Mouse (Mus musculus) cerebellum, adult 11 months (tissue): ENCODE data around the gene Fam47e.
"Not testable (repeated sequence)": the region's sequence is repeated elsewhere in the genome, so short reads cannot be mapped to it uniquely, and the experiment has no call there.

Experiments used
- DNase-seq: peaks from one replicate; pipeline ENCODE4 v3.0.0; 2022

Fam47e gene

DNA sequence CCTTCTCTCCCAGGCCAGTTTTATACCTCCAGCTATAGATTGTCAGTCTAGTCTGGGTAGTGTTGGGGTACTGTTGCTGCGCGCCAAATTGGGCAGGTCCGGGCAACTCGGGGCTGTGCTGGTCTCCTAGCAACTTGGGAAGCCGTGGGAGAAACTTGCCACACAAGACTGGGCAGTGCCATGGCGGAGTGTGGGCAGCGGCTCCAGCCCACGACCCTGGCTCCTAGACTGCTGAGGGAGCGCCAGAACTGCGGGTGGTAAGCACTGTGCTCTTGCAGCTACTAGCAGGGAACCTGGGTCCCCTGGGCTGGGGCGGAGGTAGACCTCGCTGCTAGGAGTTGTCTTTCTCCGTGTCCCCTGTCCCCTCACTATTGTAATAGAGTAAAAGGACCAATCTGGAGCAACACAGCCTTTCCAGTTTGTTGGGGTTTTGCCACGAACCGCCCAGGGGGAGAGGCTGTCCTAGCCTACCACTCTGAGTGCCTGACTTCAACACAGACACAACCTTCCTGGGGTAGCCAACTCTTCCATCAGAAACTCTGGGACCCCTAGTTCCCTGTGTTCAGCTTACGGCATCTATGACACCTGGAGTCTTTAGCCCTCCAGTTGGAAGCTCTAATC lies at the start of gene Fam47e:
Gene Fam47e (plus strand): TSS at position 179 of the 621 bp plus-strand sequence.
- DNase-seq = no peak

DNA sequence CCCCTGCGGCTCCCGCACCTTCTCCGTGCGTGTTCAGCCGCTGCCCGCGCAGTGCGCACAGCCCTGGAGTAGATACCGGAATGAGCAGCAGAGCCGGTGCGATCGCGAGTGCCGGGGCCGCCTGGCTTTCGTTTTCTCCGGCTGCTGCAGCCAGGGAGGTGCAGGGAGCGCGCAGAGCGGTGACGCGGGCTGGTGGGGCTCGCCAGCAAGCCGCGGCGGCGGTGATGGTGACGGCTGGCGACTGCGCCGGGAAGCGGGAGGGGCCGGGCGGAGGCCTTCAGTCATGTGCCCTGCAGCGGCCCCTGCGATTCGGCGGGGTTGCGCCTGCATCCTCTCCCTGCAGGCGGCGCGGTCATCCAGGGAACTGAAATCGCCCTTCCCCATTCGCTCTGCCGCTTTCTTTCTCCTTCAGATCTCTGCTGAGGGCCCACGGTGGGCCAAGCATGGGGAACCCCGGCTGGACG lies 49.4 kb upstream of the Fam47e start:
- peak; percentile 97 for DNase-seq

DNA sequence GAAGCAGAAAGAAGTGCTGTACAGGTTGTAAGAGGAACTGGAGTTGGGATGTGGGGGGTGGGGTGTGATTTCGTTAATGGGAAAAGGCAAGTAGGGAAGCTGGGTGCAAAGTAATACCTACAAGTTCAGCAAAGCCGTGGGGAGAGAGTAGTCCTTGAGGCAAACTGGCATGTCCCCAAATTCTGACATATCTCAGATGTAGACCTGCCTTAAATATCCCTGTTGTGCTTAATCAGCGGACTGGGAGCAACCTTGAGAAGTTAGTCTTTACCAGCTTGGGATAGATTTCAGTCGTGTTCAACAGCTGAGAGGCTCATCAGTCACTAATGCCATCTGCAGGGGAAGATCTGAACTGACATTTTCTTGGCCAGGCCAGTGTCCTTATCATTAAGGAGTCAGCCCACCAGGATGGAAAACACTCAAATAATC lies 48.6 kb upstream of the Fam47e start:
- no peak for DNase-seq

DNA sequence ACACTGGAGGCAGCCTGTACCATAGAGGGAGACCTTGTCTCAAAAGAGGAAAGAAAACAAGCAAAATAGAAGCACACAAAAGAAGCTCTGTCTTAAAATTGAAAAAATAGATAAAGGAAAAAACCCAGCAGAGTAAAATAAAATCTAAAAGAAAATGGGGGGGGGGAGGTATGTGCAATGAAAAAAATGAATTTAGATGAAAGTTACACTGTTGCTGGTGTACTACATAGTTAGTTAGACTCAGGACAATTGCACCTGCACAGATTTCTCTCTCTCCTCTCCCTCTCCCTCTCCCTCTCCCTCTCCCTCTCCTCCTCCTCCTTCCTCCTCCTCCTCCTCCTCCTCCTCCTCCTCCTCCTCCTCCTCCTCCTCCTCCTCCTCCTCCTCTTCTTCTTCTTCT lies 48.1 kb upstream of the Fam47e start, which contains the start of gene Scarb2:
Gene Scarb2 (minus strand): TSS at position 101 of the 400 bp plus-strand sequence.
- DNase-seq = no peak

DNA sequence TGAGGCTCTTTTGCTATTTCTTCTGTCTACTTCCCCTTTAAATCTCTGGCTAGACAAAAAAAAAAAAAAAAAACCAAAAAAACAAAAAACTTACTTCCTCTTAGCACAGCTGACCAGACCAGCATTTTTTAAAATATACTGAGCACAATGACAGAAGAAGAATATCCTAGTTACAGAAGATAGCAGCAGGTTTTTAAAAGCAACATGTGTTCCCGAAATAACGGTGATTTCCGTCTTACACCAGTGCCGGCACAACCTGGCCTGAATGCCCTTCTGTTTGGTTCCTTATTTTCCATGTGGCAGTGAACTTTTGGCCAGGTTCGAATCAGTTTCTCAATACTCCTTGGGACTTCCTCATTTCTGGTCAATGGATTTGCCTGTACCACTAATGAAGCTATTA lies 46.0 kb upstream of the Fam47e start:
- no peak for DNase-seq

DNA sequence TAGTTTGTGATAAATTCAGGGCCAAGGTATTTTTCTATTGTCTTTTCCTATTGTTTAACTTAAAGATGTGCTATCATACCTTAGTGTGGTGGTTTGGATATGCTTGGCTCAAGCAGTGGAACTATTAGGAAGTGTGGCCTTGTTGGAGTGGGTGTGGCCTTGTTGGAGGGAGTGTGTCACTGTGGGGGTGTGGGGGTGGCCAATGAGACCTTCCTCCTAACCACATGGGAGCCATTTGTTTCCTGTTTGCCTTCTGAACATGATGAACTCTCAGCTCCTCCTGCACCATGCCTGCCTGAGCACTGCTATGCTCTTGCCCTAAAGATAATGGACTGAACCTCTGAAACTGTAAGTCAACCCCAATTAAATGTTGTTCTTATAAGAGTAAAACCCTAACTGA lies 43.6 kb upstream of the Fam47e start:
- DNase-seq = no peak

DNA sequence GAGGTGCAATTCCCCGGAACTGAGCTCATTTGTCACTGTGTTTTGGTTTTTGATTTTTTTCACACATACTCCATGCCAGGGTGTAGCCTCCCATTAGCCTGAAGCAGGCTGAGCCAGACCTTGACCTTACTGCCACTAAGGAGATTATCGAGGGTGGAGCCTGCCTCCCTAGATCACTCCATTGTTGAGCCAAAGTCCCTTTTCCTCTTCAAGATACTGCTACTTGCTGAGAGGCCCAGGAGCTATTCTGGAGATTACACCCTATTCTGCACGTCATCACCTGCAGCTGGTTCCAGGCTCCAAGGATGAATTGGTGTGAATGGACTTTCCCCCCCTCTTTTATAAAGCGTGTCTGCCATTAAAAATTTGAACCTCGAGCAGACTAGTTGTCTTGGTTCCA lies 42.8 kb upstream of the Fam47e start:
- no peak for DNase-seq

DNA sequence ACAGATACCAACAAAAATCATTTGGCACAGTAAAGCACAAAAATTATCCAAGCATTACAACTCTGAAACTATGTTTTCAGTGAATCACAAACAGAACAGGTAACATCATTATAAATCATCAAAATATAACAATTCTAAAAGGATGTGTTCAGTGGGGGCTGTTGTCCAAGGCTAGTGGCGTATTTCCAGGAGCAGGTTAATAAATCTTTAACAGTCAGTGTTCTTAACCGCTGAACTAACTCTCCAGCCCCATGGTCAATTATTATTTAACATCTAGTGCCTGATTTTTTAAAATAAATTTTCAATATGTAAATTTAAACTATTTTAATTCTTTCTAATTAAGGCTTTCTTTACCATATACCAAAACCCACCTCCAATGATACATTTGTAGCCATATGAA lies 33.7 kb upstream of the Fam47e start:
- not testable (repeated sequence) for DNase-seq

DNA sequence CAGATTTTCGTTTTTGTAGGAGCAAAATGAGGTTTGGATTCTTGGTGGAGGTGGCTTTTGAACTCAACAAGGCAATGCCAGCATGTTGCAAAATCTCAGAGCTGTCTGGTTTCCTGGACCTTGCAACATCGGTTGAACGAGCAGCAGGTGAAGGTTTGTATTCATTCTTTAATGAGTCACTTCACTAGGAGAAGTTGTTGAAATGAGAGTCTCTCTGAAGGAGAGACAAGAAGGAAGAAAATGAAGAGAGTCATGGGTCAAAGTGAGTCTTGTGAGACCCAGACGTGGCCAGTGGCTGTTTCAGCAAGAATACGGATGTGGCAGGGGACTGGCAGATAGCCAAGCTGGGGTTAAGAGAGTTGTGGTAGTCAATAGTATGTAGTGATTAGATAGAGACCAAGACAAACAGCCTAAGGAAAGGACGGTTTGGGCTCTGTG lies 30.0 kb upstream of the Fam47e start:
- DNase-seq = no peak

DNA sequence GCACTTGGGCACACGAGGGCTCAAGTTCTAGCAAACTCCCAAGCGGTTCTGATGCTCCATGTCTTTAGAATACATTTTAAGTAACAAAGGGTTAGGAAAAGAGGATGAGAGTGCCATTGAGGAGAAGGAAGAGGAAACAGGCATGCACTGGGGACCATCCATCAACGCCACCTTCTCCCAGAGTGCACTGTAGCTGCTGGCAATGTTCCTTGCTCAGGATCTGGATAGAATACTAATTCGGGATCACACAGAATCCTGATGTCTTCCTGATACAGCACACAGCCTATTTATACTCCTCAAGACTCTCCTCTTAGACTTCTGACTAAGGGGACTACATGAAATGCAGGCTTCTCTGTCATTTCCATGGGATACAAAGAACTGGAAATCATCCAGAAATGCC lies 15.2 kb upstream of the Fam47e start:
- DNase-seq = no peak

DNA sequence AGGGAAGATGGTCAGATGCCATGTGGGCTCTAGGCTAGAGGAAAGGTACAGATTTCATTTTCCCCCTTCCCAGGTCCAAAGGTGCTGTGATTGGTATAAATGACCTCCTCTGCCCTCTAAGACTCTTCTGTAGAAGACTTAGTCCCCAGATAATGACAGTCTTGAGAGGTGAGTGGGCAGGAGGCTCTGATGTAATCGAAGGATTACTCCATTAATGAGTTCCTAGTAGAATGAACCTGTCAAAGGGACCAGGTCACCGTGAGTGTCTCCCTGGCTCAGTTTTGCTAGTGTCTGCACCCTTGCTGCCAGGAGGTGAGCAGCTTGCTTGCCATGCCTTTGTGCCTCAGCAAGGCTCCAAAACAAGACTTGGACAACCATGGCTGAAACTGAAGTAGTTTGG lies 2.3 kb upstream of the Fam47e start:
- DNase-seq = no peak

DNA sequence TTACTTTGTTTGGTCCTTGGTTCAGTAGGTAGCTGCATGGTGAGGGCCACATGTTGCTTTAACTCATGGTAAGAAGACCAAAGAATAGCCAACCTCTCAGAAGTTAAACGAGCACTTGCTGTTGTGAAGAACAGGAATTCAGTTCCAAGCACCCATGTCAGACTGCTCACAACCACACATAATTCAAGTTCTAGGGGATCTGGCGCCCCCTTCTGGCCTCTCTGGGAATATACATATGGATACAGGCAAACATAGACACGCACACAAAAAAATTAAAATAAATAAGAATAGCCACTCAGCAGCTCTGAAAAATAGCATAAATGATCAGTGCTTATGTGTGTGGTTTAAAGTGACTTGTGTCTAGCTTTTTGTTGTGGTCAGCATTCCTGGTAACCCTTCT lies 930 bp upstream of the Fam47e start:
- no peak for DNase-seq

DNA sequence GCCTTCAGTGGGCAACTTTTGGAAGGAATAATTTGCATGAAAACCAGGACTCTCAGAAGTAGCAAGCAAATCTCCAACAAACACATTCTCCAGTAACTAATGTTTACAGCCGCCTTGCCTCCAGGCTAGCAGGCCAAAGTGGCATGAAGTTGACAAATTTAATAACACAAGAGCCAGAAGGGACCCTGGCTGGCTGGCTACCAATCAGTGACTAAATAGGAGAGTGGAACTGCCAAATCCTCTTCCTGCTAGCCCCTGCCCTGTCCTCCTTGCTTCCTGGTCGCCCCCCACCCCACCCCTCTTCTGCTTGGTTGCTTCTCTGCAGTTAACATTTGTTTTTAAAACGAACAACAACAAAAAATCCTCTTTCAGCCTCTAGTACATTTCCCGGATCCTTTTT lies 426 bp upstream of the Fam47e start:
- DNase-seq = no peak

DNA sequence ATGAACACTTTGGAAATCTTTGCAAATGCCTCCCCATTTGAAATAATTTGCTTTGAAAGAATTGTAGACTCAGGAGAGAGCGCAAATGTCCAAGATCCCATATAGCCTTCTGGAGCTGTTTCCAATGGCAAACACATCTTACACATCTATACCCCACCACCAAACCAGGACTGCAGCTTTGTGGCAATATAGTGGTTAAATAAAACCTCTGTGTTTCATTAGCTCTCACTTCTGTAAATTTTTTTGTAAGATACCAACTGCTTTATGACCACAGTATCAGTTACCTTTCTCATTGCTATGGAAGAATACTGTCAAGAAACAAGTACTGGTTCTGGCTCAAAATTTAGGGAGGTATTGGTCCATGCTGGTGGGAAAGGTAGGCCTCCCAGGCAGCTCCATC lies 1.0 kb downstream of the Fam47e start:
- DNase-seq = no peak

DNA sequence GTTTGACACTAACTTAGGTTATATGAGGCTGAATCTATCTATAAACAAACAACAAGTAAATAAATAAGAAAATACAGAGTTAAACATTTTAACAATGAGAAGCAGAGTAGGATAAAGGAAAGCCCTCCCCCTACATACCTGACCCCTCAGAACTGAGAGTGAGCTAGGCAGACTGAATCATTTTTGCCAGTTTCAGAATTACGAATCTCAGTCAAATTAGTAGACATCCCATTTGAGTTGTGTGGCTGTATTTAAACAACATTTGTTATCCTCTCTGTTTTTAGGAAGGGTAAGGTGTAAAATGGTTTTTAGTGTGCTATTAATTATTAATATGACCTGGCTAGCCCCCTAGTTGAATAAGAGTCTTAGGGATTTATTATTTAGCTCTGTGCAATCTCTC lies 2.6 kb downstream of the Fam47e start:
- no peak for DNase-seq

DNA sequence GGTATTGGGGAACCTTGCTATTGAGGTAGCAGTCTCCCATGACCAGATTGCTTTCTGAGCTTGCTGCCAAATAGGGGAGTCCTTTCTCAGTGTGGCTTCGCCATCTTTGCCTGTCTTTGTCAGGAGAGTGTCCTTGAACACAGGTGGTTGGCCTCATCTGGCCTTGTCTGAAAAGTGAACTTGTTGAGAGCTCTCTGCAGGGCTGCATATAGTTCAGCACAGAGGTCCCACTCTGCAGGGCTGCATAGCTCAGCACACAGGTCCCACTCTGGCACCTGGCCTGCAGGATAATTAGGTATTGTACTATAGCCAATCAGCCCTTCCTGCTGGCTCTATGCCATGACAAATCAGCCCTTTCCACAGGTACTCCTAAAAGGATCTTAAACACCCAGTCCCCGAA lies 5.3 kb downstream of the Fam47e start:
- no peak for DNase-seq

DNA sequence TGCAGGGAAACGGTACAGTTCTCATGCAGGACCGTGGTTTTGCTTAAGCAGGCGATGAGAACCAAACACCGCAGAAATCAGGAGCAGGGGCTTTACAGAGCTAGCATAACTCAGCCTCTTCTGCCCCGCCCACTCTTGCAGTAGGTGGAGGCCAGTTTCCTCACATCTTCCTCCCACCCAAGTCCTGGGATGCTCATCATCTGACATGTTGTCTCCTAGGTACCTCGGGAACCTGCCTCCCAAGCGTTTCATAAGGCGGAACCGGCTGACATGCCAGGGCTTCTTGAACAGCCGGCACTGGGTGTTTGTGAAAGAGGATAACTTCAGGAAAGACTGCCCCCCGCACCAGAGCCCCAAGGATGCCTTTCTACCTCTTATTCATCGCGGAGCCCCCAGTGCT lies 7.1 kb downstream of the Fam47e start:
- no peak for DNase-seq

DNA sequence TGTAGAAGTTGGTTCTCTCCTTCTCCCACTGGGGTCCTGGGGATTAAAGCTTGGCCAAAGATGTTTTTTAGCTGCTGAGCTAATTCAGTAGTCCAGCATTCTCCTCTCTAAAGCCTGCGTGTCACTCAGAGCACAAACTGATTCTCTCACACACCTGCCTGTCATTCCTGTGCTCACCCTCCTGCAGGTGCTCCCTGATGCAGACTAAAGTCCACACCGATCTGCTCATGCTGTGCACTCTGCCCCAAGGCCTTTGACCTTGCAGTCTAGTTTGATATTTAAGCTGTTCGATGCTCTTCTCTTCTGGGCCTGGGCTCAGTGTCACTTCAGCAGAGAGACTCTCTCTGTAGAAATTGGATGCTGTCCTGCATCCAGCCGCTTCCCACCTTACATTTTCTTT lies 16.4 kb downstream of the Fam47e start:
- no peak for DNase-seq

DNA sequence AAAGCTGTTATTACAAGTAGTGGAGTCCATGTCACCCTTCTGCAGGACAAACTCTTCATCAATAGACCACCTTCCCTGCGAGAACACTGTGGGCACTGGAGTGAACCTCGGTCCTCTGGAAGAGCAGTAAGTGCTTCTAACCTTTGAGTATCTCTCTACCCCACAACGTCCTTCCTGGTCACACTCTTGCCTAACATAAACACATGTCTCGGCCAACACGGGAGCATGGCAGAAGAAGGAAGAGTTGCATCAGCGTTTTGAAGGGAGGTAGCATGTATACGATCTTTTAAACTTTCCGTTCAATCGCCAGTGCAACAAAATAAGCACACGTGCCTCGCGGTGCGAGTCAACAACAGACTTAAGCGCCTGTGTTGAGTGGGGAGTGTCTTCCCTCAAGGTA lies 24.7 kb downstream of the Fam47e start:
- no peak for DNase-seq

DNA sequence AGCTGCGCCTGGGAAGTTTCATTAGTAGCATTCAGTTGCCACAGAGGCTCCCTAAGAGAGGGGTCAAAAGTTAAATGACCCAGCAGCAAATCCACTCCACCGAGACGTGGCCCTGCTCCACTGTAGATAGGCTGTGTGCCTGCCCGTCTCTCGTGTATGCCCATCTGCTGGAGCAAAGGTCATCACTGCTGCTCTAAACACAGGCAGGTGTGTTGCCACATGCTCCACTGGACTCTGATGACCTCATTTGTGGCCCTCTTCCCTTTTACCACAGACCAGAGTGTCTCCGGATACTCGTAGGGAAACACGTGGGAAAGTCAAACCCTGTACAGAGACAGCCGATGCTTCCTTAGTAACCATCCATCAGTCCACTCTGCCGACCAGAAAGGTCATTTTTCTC lies 31.1 kb downstream of the Fam47e start:
- no peak for DNase-seq

DNA sequence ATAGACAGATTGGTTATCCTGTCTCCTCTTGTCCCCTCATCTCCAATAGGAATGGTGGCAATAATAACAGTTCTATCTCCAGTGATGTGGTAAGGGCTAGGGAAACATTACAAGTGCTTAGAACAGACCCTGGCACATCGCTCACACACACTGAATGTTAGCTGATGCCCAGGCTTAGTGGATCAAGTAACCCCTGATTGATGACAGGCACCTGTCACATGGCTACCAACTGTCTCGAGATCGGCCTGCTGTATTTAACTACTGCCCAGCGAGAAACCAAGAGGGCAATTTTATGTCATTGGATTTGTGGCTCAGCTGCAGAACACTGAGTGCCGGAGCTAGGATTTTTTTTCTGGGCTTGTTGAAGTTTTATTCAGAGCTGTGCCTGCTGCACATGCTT lies 40.2 kb downstream of the Fam47e start:
- DNase-seq = no peak

DNA sequence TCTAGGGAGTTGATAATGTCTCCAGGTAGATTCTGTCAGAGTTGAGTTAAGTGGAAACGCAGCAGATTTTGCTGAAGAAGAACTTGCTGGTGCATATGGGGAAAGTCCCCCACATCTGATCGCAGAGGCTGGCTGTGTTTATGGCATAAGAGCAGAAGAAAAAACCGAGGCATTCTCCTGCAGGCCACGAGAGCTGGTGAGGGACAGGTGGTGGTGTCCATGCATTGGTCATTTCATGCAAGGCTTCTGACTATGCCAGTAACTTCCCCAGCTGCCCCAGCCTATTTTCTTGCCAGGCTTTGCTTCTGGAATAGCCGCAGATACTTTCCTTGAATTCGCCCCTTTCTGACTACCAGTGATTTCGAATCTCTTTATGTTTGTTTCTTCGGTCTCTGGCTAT lies 42.0 kb downstream of the Fam47e start:
- DNase-seq = no peak

DNA sequence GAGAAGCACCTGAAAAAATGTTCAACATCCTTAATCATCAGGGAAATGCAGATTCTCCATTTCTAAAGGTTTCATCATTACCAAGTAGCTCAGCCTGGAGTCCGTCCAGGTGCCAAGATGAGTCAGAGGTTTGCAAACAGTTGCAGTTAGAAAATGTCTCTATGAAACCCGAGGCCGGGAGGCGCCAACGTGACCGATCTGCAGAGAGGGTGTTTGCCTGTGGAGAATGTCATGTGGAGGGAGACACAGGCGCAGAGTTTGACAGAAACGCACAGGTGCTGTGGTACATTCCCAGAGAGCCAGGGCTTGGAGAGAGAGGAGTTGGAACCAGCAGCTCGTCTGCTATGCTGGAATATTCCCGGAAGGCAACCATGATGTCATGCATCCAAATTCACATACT lies 44.2 kb downstream of the Fam47e start:
- no peak for DNase-seq

DNA sequence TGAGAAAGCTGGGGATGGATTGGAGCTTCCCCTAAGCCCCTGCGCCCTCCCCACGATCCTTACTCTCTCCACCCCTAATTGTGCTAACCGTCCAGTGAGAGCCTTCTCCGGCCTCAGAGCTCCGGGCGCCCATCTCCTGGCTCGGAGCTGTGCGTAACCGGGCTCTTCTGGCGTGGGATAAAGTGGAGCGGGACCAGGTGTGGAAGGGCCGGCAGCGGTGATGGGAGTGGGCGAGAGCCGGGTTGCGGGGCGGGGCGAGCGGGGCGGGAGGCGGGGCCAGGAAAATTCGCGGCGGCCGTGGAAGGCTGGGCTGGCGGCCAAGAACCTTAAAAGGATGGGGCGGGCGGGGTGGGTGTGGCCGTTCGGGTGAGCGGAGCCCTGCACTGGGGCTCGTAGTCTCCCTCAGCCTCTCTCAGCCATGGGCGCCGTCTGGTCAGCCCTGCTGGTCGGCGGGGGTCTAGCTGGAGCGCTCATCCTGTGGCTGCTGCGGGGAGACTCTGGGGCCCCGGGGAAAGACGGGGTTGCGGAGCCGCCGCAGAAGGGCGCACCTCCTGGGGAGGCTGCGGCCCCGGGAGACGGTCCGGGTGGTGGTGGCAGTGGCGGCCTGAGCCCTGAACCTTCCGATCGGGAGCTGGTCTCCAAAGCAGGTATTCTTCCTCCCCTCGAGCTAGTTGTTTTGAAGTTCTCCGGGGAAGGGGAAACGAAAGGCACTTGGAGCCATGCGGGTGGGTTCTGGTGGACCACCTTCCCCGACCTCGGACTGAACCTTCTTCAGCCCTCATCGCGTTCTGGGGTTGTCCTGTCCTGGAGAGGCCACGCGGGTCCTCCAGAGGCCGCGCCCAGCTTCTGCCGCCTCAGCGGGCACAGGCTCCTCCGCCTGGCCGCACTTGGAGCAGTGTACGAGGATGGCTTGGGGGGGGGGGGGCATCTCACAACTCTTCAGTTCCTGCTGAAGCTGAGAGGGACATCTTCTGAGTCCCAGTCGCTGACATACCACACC lies 48.1 kb downstream of the Fam47e start, which contains the start of gene Stbd1:
Gene Stbd1 (plus strand): TSS at position 351 of the 1,000 bp plus-strand sequence.
- DNase-seq = no peak
